Mouse (Mus musculus): ENCODE measurements around the gene Rasgrp3.

DNA sequence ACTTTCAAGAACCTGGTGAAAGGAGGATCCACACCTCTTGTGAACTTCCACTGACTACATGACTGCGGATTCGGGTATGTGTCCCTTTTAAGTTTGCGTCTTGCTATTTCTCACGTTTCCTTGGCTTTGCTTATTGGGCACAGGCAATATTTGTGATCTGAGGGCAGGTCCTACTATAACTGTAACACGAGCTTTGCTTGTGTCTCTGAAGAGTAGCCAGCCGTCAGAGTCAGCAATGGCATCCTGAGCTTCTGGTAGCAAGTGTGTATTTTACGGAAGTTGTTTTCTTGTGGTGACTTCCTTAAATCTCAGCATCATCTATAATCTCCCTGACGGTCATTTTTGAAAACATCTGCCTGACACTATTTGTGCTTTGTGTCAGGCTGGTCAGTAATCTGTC, 399 bp downstream of the Rasgrp3 start:
- no peak for TF ChIP-seq POLR2A (IDR thresholded peaks at IDR 0.05; ENCODE audit: extremely low read depth, insufficient read depth, low read length)
- TF ChIP-seq CTCF (IDR thresholded peaks at IDR 0.05; ENCODE audit: low read depth, low read length): no peak

Measured in liver, adult 2 months (tissue).